Mouse (Mus musculus) spleen, postnatal 4 days (tissue): ENCODE data around the gene Col4a2.
"Not testable (repeated sequence)": the region's sequence is repeated elsewhere in the genome, so short reads cannot be mapped to it uniquely, and the experiment has no call there.

Source experiments
- DNase-seq, 2 experiments: peaks; one replicate each; pipeline ENCODE4 v3.0.0; 2022; ENCODE audit warnings: low spot score in 2 of 2

Gene Col4a2

DNA sequence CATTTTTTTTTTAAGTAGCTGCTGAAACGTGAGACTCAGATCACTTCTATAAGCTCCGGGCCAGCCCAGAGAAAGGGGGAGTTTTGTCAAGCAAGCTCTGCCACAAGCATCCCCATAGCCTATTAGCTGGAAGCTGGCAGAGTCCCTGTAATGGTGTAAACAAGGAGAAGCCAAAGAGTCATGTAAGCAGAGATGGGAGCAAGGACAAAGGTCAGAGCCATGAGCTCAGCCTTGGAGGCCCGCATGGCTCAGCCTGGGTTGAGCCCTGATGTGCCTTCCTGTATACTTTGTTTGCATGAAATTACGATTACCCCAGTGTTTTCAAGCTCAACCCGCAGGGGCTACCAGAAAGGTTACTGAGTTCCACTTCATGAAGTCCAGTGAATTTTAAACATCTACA lies 146.4 kb downstream of the Col4a2 start:
- DNase-seq = no peak

DNA sequence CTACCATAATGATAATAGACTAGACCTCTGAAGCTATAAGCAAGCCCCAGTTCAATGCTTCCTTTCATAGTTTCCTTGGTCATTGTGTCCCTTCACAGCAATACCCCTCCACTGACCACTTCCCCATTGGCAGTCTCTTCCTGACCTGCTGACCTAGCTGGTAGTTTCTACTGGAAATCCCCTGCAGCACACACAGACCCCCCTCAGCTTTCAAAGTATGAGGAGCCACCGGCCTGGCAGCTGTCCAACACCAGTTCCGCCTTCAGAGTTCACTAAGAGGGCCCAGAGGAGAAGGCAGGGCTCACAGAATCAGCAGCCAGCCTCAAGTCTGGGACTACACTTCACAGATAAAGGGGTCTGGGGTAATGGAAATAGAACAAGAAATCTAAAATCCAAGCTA lies 148.3 kb downstream of the Col4a2 start:
- DNase-seq = peak in 1 of 2 experiments; percentile 48

DNA sequence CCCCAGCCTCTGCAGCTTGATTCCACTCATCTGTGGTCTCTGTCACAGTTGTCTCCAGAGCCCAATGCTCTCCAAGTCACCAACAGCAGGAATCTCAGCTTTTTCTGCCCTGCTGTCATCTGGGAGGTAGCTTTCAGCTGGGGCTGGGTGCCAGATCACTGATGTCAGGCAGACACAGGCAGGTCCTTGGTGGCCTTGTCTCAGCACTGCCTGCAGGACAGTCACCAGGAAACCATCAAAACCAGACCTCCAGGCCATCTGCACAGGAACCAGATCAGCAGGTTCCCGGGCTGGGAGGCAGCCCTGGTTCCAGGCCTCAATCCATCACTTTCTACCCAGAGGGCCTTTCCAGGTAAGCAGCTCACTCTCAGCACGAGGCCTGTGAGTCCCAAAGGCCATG lies 149.2 kb downstream of the Col4a2 start:
- no peak for DNase-seq

DNA sequence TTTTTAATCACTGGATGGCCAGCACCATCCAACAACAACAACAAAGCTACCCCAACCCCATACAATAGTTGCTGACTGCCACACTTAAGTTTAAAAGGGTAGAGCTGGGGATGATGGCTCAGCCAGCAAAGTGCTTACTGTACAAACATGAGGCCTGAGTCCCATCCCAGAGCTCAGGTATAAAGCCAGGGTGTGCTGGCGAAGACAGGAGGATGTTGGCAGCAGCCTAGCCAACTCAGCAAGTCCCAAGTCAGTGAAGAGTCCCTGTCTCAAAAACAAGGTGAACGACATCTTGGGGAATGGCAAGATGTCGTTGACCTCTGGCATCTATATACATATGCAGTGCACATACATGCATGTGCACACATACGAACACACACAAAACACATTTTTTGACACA lies 150.0 kb downstream of the Col4a2 start:
- no peak for DNase-seq

DNA sequence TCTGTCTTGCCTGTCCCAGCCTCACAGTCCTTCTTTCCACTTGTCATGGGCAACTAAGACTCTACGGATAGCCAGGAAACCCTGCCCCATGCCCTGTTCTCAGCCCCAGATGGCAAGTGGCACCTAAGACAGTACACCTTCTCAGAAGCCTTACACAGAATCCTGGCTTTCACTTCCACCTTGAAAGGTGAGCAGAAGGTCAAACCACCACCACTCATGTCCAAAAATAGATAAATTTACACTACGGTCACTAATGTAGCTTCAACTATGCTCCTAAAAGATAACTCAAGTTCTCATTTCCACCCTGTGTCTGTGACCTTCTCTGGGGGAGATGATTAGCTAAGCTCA lies 150.9 kb downstream of the Col4a2 start:
- DNase-seq = no peak

DNA sequence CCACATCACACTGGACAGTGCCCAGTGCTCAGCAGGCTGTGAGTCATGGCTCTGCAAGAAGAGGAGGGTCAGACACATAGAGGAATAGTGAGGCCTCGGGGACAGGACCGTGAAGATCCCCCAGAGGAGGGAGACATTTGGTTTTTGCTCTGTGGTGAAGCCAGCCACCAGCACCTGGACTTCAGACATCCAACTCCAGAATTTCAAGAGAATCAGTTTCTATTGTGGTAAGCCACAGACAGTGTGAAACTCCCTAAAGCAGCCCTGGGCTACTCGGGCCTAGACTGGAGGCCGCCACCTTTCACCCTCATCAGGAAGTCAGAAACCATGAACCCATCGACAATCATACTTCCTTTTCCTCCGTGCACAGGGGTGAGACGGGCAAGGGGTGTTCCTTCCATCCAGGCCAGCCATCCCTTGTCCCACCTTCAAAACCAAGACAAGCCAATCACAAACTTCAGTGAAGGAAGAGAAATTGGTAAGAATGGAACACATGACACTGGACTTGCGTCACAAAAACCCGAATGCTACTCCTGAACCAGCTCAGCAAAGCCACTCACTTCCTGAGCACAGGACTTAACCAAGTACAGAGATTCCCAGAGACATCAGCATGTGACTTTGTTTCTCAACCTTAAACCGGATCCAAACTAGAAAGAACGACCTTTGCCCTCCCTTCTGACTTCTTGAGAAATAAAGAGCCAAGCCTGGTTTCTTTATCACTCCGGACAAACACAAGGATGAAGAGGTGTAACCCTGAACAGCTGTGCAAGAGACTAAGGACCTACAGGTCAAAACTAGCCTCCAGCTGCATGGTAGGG lies 151.5 kb downstream of the Col4a2 start:
- no peak for DNase-seq

DNA sequence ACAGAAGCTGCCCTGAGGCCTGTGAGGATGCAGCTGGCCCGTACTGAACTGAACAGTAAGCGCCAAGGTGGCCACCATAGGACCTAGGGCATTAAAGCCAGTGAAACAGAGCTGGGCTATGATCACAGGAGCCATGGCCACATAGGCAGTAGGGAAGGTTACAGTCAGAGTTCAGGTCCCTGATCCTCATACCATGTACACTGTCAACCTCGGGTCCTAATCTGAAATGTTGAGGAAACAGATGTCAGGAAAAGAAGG lies 152.0 kb downstream of the Col4a2 start:
- DNase-seq = no peak

DNA sequence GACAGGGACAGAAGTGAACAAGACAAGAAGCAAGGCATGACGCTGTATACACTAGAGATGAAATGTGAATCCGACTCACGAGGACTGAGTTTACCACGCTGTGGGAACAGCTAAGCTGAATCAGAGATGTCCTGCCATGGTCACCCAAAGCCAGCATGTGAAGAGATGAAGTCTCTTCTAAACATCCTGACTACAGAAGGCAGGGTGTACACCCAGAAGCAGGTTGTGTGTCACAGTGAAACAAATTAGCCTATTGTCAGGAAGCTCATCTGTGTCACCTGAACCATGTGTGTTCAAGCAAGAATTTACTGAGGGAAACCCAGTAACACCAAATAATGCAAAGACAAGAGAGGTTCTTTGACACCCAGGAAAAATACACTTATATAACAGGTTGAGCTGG lies 153.0 kb downstream of the Col4a2 start:
- DNase-seq = no peak

DNA sequence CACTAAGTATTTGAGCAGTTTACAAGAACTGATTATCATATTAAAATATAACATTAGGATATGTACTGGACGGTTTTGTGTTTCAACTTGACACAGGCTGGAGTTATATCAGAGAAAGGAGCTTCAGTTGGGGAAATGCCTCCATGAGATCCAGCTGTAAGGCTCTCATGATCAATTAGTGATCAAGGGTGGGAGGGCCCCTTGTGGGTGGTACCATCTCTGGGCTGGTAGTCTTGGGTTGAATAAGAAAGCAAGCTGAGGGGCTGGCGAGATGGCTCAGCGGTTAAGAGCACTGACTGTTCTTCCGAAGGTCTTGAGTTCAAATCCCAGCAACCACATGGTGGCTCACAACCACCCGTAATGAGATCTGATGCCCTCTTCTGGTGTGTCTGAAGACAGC lies 153.9 kb downstream of the Col4a2 start:
- DNase-seq = not testable (repeated sequence)

DNA sequence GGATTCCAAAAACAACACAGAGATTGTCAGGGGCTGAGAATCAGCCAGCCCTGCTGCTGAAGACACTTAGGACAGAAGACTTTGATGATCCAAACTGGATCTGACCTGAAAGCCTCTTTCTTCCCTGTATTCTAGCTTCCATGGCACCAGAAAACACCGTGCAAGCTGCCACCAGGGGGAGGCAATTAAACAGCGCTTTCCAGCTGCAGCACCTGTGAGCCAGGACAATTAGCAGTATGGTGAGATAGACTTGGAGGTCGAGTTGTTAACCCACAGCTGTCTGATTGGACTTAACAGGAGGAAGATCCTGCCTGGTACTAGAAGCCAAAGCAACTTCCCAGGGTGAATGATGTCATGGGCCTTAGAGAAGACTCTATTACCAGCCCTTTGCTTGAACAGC lies 156.5 kb downstream of the Col4a2 start:
- no peak for DNase-seq

DNA sequence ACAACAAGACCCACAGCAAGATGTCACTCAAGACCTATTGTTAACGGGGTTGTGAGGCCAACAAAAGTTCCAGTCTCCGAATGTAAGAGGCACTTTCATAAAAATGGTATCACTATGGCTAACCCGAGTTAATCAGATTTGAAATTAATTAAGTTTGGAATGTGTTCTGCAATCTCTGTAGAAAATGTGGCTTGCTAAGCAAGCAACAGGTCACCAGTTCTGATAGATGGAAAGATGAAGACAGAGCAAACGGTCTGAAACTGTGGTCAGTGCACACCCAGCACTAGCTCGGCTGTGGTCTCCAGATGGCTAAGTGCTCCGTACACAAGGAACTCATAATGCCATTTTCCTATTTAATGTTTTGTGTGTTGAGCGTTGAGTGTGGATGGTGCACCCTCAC lies 158.1 kb downstream of the Col4a2 start:
- no peak for DNase-seq

DNA sequence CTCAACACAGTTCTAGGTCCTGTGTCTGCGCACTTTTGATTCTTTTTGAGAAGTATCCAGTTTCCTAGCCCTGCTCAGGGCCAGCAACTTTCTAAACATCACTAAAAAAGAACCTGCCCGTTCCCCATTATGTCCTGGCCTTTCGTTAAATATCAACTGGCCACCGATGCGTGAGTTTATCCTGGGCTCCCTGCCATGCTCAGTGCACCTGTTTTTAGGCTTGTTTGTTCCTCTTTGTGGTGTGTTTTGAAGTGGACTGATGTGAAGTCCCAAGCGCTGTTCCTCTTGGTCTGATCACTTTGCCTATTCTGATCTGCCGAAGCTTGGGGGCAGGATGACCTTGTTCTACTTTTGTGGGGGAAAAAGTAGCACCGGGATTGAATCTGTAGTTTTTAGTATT lies 158.7 kb downstream of the Col4a2 start:
- DNase-seq = no peak

DNA sequence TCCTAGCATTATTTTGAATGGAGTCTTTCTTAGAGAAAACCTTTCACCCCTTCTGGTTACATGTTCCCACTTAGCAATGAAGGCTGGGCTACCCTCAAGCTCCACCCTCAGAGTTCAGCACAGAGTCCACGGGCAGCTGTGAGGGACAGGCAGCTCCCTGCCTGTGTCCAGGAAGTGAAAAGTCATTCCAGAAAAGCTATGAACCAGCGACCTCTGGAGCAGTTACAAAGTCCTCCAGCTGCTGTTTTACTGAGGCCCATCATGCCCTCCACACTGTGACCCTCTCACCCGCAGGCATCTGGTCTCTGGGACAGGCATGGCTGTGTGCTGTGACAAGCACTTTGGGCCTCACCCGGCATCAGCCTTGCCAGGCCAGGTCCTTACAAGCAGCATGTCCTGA lies 160.5 kb downstream of the Col4a2 start:
- DNase-seq = no peak

DNA sequence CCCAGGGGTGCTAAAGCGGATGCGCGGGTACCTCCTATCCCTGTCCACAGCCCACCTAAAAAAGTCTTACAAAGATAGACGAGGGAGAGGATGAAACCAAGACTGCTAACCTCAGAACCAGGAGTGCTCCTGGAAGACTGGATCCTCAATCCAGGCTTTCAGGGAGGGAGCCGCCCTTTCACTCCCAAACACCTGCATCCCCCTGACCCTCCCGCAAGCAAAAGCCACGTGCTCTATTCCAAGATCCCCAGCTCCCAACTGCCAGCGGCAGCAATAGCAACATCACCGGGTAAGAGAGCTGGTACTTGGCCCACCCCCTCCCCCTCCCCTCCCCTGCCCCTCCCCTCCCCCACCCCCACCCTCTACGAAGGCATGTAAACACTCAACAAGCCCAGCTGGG lies 162.8 kb downstream of the Col4a2 start:
- DNase-seq = no peak

DNA sequence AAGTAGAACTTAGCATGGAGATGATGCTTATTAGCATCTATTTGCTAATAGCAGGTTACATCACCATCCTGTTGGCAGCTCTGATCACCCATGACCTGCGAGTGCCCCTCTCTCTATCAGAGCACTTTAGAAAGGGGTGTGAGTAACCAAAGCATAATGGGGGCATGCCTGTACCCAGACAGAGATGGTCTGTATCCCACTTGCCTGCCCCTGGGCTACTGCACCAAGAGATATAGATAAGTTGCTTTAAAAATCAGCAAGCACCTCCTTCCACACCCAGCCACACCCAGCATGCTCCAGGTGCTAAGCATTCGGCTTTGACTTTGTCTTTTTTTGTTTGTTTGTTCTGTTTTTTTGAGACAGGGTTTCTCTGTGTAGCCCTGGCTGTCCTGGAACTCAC lies 163.3 kb downstream of the Col4a2 start:
- DNase-seq = no peak

DNA sequence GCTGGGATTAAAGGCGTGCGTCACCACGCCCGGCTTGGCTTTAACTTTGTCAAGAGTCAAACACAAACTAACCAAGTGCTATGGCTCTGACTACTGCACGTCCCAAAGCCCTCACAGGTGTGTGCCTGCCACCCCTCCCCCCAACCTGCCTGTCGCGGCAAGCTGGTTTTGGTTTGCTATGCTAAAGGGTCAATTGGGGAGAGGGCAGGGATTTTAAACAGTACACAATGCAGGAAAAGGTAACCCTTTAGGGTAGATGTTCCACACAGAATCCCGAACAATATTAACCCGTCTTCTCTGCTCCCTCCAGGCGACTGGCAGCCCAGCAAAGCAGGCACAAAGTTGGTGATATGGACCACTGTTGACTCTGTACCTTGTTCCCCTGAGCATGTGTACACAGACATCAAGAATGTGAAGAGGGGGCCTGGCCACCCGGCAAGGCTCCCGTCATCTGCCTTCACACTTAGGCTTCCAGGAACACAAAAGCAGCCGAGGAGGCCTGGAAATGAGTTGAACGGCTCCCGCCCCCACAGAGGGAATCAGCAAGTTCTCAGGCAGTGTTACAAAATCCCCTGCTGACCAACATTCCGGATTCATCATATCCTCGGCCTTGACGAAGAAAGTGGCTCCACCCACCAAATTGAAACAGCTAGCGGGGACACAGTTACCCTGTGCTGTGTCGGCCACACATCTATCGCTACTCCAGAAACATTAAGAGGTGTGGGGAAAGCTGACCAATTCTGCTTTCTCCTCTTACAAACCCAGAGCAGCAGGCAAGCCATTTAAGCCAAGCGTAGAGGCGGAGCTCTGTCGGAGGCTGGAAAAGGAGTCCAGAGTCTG lies 164.0 kb downstream of the Col4a2 start:
- no peak for DNase-seq

DNA sequence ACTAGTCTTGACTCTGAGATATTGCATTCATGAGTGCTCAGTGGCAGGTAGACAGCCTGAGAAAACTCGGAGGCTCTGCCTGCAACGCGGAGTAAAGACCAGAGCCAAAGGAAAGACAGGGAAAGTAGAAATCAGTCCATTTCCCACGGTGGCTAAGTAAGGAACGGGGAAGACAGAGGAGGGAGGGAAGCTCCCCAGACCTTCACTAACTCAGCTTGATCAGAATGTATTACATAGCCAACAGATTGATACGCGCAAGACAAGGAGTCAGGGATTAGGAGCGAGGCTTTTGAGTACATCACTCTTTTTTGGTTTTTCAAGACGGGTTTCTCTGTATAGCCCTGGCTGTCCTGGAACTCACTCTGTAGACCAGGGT lies 164.6 kb downstream of the Col4a2 start:
- DNase-seq = no peak

DNA sequence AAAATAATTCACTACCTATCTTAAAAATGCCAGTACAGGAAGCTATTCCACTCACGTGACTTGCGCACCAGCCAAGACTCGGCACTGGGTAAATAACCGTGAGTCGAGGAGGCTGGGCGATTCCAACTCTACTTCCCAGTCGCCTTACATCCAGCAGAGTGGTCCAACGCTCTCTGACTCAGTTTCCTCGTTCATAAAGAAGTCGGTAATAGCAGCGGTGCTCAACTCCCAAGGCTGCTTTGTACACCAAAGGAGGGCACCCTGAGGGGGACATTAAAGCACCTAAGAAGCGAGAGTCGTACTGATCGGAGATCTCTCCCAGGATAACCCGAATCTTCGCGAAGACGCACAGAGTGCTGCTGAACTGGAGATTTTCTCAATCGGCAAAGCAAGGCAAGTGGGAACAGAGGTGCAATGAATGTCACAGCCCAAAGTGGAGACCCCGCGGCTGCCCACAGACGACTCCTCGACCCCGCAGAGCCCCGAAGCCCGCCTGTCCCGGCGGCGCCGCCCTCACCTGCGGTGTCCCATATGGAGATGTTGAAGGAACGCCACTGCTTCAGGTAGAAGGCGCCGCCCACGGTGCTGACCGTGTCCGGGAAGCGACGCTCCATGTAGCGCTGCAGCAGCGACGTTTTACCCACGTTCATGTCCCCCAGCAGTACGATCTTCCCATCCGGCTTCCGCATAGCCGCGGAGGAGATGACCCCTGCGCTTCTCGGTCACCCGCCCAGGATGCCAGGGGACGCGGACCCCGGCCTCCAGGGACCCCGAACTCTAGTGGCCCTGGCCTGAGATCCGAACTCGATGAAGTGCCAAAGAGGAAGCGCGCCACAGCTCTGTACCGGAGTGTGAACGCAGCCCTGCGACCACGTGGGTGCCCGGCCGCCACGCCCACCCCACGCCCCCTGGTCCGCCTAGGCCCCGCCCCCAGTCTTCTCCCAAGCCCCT lies 165.5 kb downstream of the Col4a2 start, which contains the start of gene Rab20:
Rab20 (minus strand) TSS at position 900 of the 951 bp plus-strand sequence.
- DNase-seq = peak; percentile 37 to 74

DNA sequence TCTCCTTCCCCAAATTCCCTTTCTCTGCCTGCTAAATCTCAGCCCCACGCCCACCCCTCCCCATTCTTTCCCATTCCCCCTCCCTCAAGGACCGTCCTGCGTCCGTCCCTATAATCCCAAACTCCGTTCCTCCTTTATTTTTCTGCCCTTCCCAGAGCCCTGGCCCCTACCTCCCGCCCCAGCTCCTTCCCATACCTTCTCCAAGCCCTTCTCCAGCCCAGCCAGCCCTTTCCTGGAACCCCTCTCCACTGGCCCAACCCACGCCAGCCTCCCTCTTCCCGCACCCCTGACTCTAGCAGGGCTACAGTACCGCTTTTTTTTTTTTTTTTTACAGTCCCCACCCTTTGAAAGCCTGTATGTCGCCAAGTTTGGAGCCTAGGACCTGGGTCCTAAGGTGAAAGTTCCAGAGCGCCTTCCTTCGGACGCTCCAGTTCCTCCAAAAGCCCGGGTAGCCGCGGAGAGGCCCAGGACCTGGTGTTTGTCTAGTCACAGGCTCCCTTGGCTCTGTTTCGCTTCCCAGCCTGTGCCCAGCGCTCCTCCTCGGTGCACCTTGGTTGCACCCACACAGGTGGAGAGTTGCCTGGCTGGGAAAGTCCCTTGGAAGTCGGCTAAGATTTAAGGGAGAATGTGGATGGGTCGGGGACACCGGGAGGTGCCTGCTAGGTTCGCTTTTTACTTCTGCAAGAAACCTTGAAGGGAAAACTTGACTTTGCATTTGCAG lies 166.4 kb downstream of the Col4a2 start:
- no peak for DNase-seq

DNA sequence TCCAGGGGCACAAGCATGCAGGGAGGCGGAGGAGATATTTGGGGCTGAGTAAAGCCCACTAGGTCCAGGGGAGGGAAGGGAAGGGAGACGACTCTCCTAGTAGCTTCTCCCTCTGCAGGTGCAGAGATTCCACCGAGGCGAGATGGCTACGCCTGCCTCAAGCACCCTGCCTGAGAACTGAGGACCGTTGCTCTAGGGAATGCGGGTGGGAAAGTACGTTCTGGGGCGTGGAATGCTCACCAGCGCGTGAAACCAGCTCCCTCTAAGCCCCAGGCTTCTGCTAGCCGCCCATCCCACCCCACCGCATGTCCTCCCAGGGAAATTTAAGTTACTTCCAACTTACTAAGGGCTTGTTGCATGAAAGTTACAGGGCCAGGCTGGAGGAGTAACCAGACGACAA lies 167.0 kb downstream of the Col4a2 start:
- DNase-seq = no peak

DNA sequence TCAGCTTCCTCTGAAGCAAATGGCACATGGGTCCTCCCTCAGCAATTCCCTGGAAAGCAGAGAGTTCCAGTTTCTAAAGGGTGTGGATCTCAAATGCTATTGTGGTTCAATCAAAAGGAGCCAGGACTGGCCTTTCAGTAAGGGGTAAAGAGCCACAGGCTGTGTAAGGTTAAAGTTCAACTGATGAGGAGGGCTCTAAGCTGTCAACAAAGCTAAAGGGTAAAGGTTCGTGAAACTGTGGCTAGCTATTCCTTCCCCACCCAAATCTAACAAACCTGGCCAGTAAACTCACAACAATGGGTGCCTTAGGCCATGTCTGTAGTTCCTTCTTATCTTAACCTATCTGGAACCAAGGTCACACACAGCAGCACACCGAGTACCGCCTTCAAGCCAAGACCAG lies 169.3 kb downstream of the Col4a2 start:
- no peak for DNase-seq

DNA sequence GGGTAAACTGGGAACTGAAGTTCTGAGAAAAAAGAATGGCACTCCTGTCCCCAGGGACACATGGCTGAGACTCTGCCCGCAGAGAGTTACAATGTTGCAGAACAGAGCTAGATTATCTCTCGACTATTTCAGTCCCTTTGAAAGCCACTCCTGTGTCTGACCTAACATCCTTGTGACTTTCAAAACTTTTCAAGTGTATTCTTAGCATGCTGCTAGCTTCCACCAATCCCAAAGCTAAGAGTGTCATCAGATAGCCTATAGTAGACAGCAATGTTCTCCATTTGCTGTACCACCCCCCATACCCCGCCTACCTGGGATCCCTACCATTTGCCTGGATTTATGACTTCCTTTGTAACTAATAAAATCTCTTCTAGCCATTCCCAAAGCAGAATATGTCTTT lies 169.9 kb downstream of the Col4a2 start:
- no peak for DNase-seq
